Mouse (Mus musculus) urinary bladder, adult 18-20 months (tissue): ENCODE results near the gene Spout1.

Experiments used
- DNase-seq, 2 experiments: peaks; one replicate each; pipeline ENCODE4 v3.0.0; 2022; ENCODE audit warnings: low spot score in 2 of 2, mixed read lengths in 2 of 2

The Spout1 gene

GRCm38 (mm10) chr2:30177700-30178675, at the start of gene Spout1:
Gene Spout1 (minus strand): TSS chr2:30178459.
- peak; percentile 89 to 93 for DNase-seq

GRCm38 (mm10) chr2:30216293-30216692, 38.0 kb upstream of the Spout1 start:
- no peak for DNase-seq

GRCm38 (mm10) chr2:30215493-30215892, 37.2 kb upstream of the Spout1 start:
- DNase-seq: no peak

- DNase-seq: no peak
Measured at GRCm38 (mm10) chr2:30214745-30215144, 36.5 kb upstream of the Spout1 start.

GRCm38 (mm10) chr2:30212951-30213350, 34.7 kb upstream of the Spout1 start:
- DNase-seq: no peak

- no peak for DNase-seq
Measured at GRCm38 (mm10) chr2:30212169-30212545, 33.9 kb upstream of the Spout1 start.

GRCm38 (mm10) chr2:30211408-30212168, 33.3 kb upstream of the Spout1 start:
- DNase-seq: no peak

- DNase-seq: no peak
Measured at GRCm38 (mm10) chr2:30207886-30208285, 29.6 kb upstream of the Spout1 start.

GRCm38 (mm10) chr2:30207401-30207800, 29.1 kb upstream of the Spout1 start:
- DNase-seq: no peak

- DNase-seq: peak; percentile 87 to 88
Measured at GRCm38 (mm10) chr2:30205629-30206357, 27.5 kb upstream of the Spout1 start, which contains the start of gene Kyat1. Gene Kyat1 (minus strand): TSS chr2:30205847.

- DNase-seq: peak in 1 of 2 experiments; percentile 53
Measured at GRCm38 (mm10) chr2:30205255-30205628, 27.0 kb upstream of the Spout1 start.

GRCm38 (mm10) chr2:30203439-30203838, 25.2 kb upstream of the Spout1 start:
- no peak for DNase-seq

GRCm38 (mm10) chr2:30200388-30200925, 22.2 kb upstream of the Spout1 start:
- DNase-seq: no peak

GRCm38 (mm10) chr2:30199984-30200383, 21.7 kb upstream of the Spout1 start:
- peak in 1 of 2 experiments; percentile 56 for DNase-seq

- DNase-seq: no peak
Measured at GRCm38 (mm10) chr2:30198021-30198420, 19.8 kb upstream of the Spout1 start.

- no peak for DNase-seq
Measured at GRCm38 (mm10) chr2:30194656-30195055, 16.4 kb upstream of the Spout1 start.

GRCm38 (mm10) chr2:30191790-30192580, 13.7 kb upstream of the Spout1 start:
- DNase-seq: no peak

GRCm38 (mm10) chr2:30185681-30186080, 7.4 kb upstream of the Spout1 start:
- no peak for DNase-seq

- DNase-seq: no peak
Measured at GRCm38 (mm10) chr2:30185276-30185675, 7.0 kb upstream of the Spout1 start.

GRCm38 (mm10) chr2:30183721-30184120, 5.5 kb upstream of the Spout1 start:
- DNase-seq: no peak

GRCm38 (mm10) chr2:30182424-30182823, 4.2 kb upstream of the Spout1 start:
- no peak for DNase-seq
